Mouse (Mus musculus): Measurements from ENCODE around the gene Gm30302.
"Not testable (repeated sequence)": the region's sequence is repeated elsewhere in the genome, so short reads cannot be mapped to it uniquely, and the experiment has no call there.

The Gm30302 gene

GRCm38 (mm10) chr13:49798901-49799300, at the start of gene Gm30302:
Gm30302 (minus strand) TSS chr13:49799001.
- DNase-seq (ENCODE audit: low read depth, low spot score): no peak

GRCm38 (mm10) chr13:49846751-49847150, 48.0 kb upstream of the Gm30302 start:
- no peak for DNase-seq (ENCODE audit: low read depth, low spot score)

DNA sequence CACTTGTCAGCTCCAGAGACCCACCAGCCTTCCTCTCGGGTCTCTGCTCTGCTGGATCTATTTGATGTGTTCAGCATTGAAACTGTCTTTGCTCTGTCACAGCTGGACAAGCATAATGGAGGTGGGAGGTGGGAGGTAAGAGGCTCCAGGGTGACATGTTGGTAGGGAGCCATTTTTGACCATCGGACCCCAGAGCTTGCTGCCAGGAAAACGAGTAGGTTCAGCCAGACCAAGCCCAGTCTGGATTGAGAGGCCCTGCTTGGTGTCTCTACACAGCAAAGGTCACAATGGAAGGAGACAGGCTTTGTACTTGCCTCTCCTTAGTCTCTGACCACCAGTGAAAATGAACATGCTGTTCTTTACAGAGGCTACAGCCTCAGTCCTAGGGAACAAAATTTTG, 47.3 kb upstream of the Gm30302 start:
- no peak for DNase-seq (ENCODE audit: low read depth, low spot score)

DNA sequence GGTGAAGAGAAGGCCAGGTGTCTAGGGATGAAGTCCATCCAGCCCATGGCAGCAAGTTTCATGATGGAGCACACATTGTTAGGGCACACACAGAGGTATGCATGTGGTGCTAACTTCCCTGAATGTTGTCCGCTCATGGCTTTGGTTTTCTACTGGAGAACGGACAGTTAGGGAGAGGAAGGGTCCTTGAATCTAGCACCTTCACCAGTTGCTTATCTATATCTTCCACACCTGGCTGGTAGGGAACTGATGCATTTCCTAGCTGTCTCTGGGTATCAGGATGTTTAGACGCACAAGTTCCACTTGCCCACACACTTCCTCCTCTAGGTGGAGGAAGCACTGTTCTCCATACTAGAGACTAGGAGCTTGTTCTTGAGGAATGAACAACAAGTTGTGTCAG, 46.9 kb upstream of the Gm30302 start:
- no peak for DNase-seq (ENCODE audit: low read depth, low spot score)

DNA sequence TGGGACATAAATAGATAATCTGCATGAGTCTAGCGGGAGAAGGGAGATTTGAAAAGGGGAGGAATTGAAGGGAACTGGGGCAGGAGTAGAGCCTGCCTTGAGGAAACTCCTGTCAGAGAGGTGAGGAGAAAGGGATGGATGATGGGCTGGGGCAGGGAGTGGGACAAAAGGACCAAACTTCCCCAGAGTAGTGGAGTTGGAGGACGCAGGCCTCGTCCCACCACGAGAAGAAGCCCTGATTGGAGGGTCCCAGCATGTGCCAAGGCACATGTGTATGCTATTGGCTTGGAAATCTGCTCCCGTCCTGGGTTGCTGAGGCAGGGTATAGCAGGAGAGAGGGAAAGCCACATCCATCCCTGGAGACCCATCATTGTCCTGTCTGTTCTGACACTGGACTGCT, 45.3 kb upstream of the Gm30302 start:
- DNase-seq (ENCODE audit: low read depth, low spot score): no peak

DNA sequence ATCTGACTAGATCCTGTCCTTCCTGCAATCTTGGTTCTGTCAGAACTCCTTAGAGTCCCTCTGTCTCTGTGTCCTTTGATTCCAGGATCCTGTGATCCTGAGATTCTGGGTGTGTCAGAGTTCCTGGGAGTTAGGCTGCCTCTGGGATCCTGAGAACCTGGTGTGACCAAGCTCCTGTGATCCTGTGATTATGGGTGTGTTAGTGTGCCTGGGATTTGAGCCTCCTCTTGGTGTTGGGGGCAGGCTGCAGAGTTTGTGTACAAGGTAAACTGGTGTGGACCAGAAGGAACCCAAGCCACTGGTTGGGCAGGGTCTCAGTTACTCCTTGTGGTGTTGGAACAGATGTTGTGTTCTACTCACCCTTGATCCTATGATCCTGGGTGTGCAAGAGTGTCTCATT, 42.4 kb upstream of the Gm30302 start:
- DNase-seq (ENCODE audit: low read depth, low spot score): no peak

DNA sequence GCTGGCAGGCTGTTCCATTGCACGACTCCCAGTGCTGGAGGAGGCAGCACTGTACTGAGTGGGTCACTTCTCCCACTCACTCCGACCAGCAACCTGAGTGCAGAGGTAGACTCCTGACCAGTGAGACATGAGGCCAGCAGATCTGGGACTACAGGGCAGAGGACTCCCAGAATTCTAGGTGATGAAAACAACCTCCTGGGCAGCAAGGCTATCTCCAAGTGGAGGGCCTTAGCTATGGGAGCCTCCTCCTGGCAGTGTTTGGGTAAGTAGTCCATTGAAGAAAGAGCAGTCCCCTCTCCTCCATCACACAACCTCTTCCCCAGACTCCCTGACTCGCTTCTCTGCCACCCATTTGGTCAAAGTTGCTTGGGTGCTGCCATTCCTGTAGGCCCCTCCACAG, 31.6 kb upstream of the Gm30302 start:
- no peak for DNase-seq (ENCODE audit: low read depth, low spot score)

GRCm38 (mm10) chr13:49825300-49825699, 26.5 kb upstream of the Gm30302 start:
- DNase-seq (ENCODE audit: low read depth, low spot score): no peak

GRCm38 (mm10) chr13:49814958-49815357, 16.2 kb upstream of the Gm30302 start:
- no peak for DNase-seq (ENCODE audit: low read depth, low spot score)

DNA sequence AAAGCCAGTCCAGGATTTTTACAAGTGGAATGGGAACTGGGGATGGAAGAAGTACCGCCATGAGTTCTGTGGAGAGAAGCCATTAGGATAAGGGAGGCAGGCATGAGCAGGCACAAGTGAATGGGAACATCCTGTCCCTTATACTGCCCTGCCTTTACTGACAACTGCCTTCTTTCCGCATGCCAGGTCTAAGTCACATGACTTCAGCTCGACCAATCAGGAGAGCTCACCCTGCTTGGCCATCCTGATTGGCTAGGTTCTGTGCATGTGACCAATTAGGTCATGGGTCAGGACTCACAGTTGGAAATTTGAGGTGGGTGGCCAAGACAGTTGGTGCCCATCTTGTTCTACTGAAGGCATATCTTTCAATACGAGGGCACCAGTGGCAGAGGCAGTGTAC, 15.6 kb upstream of the Gm30302 start:
- DNase-seq (ENCODE audit: low read depth, low spot score): no peak

- DNase-seq (ENCODE audit: low read depth, low spot score): no peak
Observed at GRCm38 (mm10) chr13:49807146-49807545, 8.3 kb upstream of the Gm30302 start.

DNA sequence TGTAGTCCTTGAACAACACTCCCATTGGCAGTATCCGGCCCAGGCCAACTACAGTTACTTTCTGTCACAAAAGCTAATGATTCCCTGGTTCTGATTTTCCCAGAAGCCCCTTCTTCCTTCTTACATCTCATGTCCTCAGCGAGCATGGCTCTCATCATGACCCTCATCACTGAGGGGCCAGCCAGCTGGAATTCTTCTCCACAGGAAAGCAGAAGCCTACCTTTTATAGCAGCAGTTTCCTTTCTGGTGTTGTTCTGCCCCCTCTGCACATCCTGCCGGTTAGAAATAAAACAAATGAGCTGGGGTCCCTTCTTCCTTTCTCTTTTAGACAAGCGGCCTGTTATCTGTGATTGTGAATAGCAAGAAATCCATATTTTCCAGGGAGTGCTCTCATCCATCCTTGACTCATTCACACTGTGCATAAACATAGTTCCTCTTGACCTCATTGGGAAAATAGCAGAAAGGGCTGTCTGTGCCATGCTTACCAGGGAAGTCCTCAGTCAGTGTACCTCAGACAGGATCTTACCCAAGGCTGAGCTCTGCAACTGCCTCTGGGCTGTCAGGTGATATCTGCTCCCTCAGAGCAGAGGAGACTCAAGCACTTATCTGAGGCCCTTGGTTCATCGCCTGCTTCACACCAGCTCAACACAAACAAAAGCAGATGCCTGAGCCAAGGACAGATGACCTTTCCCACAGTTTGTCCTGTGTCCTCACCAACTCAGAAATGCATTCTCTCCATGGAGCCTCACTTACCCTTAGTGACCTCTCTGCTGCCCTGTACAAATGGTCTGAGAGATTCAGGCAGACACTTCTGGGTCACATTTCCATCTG, 10.0 kb downstream of the Gm30302 start:
- DNase-seq (ENCODE audit: low read depth, low spot score): no peak

GRCm38 (mm10) chr13:49783899-49784298, 14.9 kb downstream of the Gm30302 start:
- DNase-seq (ENCODE audit: low read depth, low spot score): no peak

GRCm38 (mm10) chr13:49771536-49771935, 27.3 kb downstream of the Gm30302 start:
- not testable (repeated sequence) for DNase-seq (ENCODE audit: low read depth, low spot score)

- no peak for DNase-seq (ENCODE audit: low read depth, low spot score)
Observed at GRCm38 (mm10) chr13:49769111-49769510, 29.7 kb downstream of the Gm30302 start.

- DNase-seq (ENCODE audit: low read depth, low spot score): no peak
Observed at GRCm38 (mm10) chr13:49768048-49768447, 30.8 kb downstream of the Gm30302 start.

DNA sequence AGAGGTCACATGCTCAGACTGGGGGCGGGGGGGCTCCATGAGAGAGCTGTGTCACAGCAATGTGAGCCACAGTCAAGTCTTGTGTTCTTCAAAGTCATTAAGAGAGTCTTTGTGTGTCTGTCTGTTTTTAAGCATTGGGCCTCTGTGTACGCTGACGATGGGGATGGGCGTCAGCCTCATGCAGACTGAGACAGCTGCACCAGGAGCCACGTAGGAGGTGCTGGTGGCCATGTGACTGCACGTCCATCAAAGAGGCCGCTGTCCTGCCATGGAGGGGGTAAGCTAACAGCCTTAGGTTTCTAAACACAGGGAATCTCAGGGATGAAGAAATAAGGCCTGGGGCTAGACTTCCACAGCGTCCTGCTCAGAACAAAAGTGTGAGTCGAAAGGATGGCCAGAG, 32.5 kb downstream of the Gm30302 start:
- DNase-seq (ENCODE audit: low read depth, low spot score): no peak

GRCm38 (mm10) chr13:49765306-49765705, 33.5 kb downstream of the Gm30302 start:
- DNase-seq (ENCODE audit: low read depth, low spot score): no peak

DNA sequence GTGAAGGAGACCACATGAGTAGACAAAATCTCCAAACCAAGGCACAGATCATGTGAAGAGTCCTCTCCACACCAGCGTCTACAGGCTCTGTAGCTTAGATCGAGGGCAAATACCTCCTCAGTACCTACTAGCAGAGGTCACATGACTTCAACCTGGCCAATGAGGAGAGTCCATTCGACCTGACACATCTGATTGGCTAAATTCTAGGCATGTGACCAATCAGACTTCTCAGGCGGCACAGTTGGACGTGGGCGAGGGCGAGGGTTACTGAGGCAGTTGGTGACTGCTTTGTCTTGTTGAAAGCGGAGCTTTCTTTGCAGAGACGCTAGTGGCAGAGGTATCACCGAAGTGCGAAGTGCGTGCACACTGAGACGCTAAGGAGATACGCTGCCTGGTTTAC, 36.6 kb downstream of the Gm30302 start:
- no peak for DNase-seq (ENCODE audit: low read depth, low spot score)

DNA sequence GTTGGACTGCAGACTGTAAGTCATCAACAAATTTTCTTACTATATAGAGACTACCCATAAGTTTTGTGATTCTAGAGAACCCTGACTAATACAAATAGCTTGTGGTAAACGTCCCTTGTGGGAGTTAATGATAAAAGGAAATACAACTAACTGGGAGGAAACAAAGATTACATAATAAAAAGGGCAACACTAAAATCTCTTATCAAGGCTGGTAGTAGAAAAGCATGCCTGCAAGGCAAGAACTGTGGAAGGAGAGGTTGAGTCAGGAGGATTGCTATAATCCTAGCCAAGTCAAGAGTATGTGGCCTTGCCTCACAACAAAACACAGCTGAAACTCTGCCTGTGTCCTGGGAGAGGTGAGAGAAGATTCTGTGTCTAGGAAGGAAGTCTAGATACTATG, 38.1 kb downstream of the Gm30302 start:
- no peak for DNase-seq (ENCODE audit: low read depth, low spot score)

DNA sequence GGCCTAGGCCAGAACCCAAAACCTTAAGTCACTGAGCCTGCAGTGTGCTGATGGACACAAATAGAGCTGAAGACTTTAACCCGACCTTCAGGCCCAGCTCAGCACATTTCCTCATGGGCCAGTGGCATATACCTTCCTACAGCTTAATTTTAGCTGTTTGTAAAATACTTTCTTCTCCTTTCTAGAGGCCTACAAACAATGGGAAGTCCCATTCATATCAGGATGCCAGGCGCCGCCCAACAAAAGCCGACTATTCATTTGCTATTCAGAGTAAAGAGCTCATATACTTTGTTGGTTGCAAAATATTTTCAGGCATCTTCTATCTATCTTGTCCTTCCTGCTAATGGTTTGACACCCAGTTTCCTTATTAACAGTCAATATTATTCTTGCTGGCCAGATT, 40.8 kb downstream of the Gm30302 start:
- no peak for DNase-seq (ENCODE audit: low read depth, low spot score)

GRCm38 (mm10) chr13:49756591-49756990, 42.2 kb downstream of the Gm30302 start:
- no peak for DNase-seq (ENCODE audit: low read depth, low spot score)

GRCm38 (mm10) chr13:49741285-49742040, 57.3 kb downstream of the Gm30302 start:
- no peak for DNase-seq (ENCODE audit: low read depth, low spot score)

Measured in forelimb bud, embryonic 11.5 days (tissue).